Mouse (Mus musculus) common myeloid progenitor, adult 5-6 weeks (primary cell): ENCODE data around the gene Mplkip. TPM values are rescaled to one million over a fixed set of nuclear protein-coding genes. Genes with fewer than 3 reads are reported as not detected.

Experiments
- ATAC-seq: replicated peaks from 2 replicates; pipeline ENCODE4 v1.8.0; 2016; ENCODE audit warnings: low read depth, mild to moderate bottlenecking, moderate TSS enrichment, inconsistent platforms; ENCODE audit not compliant: poor library complexity, severe bottlenecking
- total RNA-seq: library from RNA; stranded (forward); fragments of 200-1000, 187-1606 nt; gene quantifications from 2 replicates; pipeline ENCODE4 v1.2.3, GENCODE M21; 2017

Gene Mplkip
- total RNA-seq: 38.2 and 53.8 TPM in 2 replicates

- ATAC-seq: peak; percentile 93
These were observed at the start of gene Mplkip, which contains the start of gene Sugct for GRCm38 (mm10) chr13:17694911-17695699. Gene Mplkip (plus strand): TSS chr13:17695192. Gene Sugct (minus strand): TSS chr13:17695553.

- no peak for ATAC-seq
These were observed 27.6 kb upstream of the Mplkip start for GRCm38 (mm10) chr13:17667380-17667779.

- no peak for ATAC-seq
These were observed 23.9 kb upstream of the Mplkip start for GRCm38 (mm10) chr13:17671122-17671521.

GRCm38 (mm10) chr13:17689461-17689860 lies 5.5 kb upstream of the Mplkip start:
- no peak for ATAC-seq

- ATAC-seq: no peak
These were observed 4.3 kb upstream of the Mplkip start for GRCm38 (mm10) chr13:17690686-17691085.

- ATAC-seq: no peak
These were observed 3.6 kb upstream of the Mplkip start for GRCm38 (mm10) chr13:17691436-17691835.

- ATAC-seq: no peak
These were observed 1.2 kb upstream of the Mplkip start for GRCm38 (mm10) chr13:17693816-17694215.

GRCm38 (mm10) chr13:17694414-17694813 lies 578 bp upstream of the Mplkip start:
- peak; percentile 26 for ATAC-seq

- ATAC-seq: no peak
These were observed 1.0 kb downstream of the Mplkip start for GRCm38 (mm10) chr13:17695898-17696580.

- no peak for ATAC-seq
These were observed 5.2 kb downstream of the Mplkip start for GRCm38 (mm10) chr13:17700090-17700715.

GRCm38 (mm10) chr13:17701322-17701721 lies 6.3 kb downstream of the Mplkip start:
- ATAC-seq: peak; percentile 32; the same call in 1 of the 2 replicates

GRCm38 (mm10) chr13:17702311-17702710 lies 7.3 kb downstream of the Mplkip start:
- no peak for ATAC-seq

GRCm38 (mm10) chr13:17705188-17705826 lies 10.3 kb downstream of the Mplkip start:
- no peak for ATAC-seq

GRCm38 (mm10) chr13:17708784-17709311 lies 13.9 kb downstream of the Mplkip start:
- no peak for ATAC-seq

GRCm38 (mm10) chr13:17717357-17717756 lies 22.4 kb downstream of the Mplkip start:
- ATAC-seq: no peak

- no peak for ATAC-seq
These were observed 32.9 kb downstream of the Mplkip start for GRCm38 (mm10) chr13:17727922-17728321.

GRCm38 (mm10) chr13:17728798-17729197 lies 33.8 kb downstream of the Mplkip start:
- no peak for ATAC-seq
